Mouse (Mus musculus) v-Abl transformed pro-B cells (cell line): ENCODE data around the gene Helb.

Experiments
- in situ Hi-C, 2 experiments: fragments of 400-800 bp; cut with MboI; formaldehyde crosslinking; loops; one replicate each; pipeline ENCODE4 v1.15.1; 2025; ENCODE audit not compliant: unreplicated experiment in 2 of 2

Gene Helb

DNA sequence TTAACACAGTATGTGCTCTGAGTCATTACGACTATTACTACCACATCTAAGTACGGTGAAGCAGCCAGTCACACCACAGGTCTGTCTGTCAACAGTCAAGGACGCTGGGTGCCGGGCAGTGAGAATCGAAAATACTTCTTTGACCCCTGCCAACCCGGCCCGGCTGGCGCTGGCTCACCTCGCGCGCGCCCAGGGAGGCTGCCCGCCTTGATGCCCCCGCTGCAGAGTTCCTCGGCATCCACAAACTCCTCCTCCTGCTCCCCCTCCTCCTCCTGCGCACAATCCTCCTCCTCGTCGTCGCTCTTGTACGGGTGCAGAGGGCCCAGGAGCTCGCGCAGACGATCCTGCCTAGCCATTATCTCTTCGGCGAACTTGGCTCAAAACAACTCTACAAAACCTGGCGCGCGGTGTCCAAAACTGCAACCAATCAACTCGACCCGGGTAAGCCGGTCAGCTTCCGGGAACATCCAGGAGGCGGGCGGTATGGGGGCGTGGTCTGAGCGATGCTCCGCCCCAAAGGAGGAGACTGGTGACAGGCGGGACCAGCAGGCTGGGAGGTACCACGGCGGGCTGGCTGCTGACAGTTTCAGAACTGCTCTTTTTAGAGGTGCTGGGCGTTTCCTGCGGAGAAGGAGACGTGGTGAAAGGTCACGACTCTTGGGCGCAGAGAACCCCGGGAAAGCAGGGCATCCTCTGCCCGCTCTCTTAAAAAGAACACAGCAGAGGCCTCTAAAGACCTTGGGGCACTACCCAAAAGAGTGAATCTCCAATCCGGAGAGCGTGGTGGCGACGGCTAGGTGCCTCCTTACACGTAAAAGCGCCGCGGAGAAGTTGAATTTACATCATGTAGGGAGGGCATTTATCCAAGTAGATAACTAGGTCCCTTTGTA is at the start of gene Helb:
Helb (minus strand) TSS at position 481 of the 890 bp plus-strand sequence.
- in situ Hi-C loops: loop anchor here in 1 of 2 experiments (25.0 kb wide), 2 partner anchors 875 to 1950 kb away; partner anchors contain the start of gene Cand1

DNA sequence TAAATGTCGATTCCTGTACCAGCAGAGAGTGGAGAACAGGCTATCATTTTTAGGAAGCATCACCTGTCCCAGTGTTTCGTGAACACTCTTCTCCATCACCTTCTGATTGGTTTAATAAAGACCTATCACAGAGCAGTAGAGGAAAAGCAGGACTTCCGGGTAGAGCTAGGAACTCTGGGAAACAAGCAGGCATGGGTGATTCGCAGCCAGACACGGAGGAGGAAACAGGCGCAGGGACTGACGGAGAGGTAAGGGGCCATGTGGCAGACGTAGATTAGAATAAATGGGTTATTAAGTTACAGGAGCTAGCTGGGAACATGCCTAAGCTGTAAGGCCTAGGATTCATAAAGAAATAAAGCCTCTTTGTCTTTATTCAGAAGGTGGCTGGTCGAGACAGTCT is 47.7 kb upstream of the Helb start:
- in situ Hi-C loops: no loop called here

DNA sequence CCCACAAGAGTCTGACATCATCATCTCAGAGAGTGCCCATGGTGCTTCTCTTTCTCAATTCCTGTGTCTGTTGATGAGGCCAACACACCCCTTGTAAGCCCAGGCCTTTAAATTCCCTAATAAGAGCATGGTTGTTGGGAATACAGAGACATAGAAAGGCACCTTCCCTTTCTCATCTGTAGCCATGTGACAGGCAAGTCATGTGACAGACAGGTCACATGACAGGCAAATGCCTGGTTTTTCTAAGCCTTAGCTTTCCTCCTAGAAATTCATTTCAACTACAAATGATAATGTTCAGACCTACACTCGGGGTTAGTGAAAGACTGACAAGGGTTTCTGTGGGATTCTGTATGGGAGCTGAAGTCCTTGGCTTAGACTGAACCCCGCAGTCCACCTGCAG is 41.1 kb upstream of the Helb start:
- in situ Hi-C loops: no loop called here

DNA sequence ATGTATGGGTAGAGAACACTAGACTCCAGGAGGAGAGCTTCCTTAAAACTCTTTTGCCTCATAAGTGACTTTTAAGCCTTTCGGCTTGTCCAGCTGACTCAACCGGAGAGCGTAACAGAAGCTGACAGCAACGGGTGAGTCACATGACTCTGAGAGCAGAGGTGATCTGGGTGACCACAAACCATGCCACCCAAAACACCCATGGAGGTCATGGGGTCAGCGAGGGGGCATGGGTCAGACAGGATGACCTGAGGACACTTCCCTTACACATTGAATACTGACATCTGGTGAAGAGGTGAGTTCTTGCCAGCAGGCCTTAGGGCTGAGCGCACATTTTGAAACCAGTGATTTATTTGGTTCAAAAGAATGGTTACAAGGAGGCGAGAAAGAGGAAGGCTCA is 38.9 kb upstream of the Helb start:
- in situ Hi-C loops: no loop called here

DNA sequence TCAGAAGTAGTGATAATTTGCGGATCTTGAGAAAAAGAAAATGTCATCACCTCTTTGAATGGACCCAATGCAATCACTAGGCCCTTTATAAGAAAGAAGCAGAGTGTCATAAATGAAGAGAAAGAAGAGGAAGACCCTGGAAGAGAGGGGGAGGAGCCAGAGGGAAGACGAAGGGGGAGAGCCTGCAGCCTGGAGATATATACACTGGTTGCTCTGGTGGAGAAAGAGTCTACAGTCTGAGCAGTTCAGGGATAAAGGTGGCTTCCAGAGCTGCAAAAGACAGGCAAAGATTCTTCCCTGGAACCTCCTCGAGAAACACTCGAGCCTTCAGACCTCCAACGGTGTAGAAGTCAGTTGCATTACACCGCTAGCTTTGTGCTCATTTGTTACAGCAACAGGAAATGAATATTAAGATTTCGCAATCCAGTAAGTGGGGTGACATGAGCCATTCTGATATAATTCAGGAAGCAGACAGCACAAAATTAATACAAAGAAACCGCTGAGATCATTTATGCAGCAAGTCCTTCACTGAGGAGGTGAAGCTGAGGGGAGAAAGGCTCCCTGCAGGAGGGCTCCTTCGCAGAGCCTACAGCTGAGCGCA is 28.2 kb upstream of the Helb start:
- in situ Hi-C loops: loop anchor here in 1 of 2 experiments (25.0 kb wide), 1 partner anchor 1579 kb away; no protein-coding TSS in a partner anchor

DNA sequence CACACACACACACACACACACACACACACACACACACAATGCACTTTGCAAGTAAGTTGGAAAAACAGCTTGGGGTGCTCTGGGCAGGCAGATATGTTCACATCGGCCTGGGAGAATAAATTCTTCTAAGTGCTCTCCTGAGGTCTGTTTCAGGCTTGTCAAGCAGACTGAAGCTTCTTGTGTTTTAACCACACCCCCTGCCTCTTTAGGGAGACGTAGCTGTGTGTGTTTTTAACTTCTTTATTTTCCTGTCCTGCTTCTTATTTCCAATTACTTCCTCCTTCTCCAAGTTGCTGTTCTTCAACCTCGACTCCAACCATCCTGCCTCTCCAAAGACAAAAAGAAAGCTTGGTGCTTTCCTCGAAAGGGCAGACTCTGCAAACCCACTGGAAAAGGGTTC is 27.4 kb upstream of the Helb start:
- in situ Hi-C loops: loop anchor here in 1 of 2 experiments (25.0 kb wide), 1 partner anchor 1578 kb away; no protein-coding TSS in a partner anchor

DNA sequence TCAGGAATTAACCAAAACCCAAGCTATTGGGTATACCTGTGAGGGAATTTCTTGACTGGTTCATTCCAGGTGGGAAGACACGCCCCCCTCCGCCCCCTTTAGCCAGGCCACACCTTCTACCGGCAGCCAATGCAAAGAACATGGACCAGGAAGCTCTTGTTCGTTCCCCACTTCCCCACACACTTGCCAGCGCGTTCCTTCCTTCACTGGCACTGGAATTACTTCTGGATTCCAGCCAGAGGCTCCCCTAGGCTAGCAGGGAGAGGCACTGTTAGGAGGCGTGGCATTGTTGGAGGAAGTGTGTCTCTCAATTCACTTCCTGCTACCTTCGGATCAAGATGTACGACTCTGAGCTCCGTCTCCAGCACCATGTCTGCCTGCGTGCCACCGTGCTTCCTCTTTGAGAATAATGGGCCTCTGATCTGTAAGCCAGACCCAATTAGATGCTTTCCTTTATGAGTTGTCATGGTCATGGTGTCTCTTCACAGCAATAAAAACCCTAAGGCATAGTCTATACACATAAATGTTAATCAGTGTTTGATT is 23.3 kb upstream of the Helb start:
- in situ Hi-C loops: loop anchor here in 1 of 2 experiments (25.0 kb wide), 1 partner anchor 1574 kb away; no protein-coding TSS in a partner anchor

DNA sequence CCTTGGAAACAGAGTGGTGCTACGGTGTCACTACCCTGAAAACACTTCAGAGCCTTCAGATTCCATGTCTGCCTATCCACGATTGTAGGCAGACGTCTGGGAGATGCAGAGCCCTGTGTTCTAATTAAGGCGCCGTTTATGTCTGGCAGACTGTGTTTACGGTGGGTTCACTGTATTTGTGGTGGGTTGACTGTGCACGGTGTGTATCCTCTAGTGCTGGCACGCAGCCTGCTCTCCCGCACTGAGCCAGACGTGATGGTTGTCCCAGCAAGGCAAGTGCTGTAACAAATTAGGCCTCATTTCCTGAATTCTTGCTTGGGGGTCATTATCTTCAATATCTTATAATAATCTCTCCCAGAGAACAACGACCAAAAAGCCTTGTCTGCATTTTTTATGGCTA is 20.9 kb upstream of the Helb start:
- in situ Hi-C loops: loop anchor here in 1 of 2 experiments (25.0 kb wide), 1 partner anchor 1571 kb away; no protein-coding TSS in a partner anchor

DNA sequence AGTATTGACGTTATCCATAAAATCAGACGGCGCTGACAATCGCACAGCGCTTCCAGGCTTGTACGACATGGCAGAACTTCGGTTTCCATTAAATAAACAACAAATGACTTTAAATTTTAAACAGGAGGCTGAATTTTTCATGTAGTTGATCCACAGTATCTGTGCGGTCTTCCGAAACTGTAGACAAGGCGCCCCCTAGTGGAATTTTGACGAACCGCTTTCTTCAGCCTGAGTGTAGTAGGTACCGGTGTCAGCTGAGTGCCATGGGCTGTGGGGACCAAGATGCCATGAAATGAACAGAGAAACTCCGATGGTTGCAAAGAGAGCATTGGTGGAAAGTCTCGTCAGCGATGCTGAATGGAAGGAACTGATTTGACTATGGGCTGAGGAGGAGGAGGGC is 17.8 kb upstream of the Helb start:
- in situ Hi-C loops: loop anchor here in 1 of 2 experiments (25.0 kb wide), 1 partner anchor 1568 kb away; no protein-coding TSS in a partner anchor

DNA sequence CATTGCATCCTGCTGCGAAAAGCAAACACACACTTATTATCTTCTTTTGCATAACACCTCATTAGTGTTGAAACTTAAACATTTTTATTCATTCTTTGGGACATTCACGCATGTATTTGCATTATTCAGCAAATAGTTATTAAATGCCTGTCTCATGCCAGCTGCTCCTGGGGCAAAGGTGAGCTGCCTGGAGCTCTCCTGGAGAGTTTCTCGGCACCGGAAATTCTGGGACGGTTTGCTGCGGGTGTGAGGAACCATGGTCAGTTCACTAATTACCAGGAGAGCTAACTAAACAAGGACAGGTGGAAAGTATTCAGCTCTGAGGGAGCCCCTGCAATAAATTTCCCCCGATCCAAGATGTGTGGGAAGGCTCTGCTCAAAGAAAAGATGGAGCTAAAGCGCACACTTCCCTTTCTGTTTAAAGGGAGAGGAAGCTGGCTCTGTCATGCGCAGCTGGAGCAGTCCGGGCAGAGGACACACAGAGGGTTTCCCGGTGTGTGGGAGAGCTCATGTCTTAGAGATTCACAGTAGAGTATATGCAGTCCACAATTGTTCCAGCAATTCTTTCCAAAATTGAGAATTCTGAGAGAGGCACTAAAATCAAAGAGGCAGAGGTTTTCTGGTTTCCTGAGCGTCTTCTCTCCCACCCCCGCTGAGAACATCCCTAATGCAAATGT is 16.0 kb upstream of the Helb start:
- in situ Hi-C loops: loop anchor here (5.0 to 25.0 kb wide), 9 partner anchors 64 to 1984 kb away; partner anchors contain the start of genes Cand1 (in 1 of the 2) and Mdm1 (in 1 of the 2)

DNA sequence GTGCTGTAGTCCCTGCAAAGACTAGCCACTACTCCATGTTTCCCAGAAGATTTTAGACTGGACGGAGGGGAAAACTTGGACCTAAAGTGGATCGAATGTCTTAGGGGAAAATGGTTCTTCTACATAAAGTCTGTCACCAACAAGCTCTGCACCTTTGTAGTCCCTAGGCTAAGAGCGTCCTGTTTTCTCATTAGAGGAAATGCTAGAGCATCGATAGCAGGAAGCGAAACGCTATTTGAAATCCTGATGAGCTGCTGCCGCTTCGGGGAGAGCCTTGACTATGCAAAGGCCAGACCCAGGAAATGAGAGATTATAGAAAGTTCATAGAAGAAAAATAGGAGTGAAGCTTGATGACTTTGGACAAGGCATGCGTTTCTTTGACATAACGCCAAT is 12.7 kb upstream of the Helb start:
- in situ Hi-C loops: loop anchor here (5.0 to 25.0 kb wide), 9 partner anchors 61 to 1981 kb away; partner anchors contain the start of genes Cand1 (in 1 of the 2) and Mdm1 (in 1 of the 2)

DNA sequence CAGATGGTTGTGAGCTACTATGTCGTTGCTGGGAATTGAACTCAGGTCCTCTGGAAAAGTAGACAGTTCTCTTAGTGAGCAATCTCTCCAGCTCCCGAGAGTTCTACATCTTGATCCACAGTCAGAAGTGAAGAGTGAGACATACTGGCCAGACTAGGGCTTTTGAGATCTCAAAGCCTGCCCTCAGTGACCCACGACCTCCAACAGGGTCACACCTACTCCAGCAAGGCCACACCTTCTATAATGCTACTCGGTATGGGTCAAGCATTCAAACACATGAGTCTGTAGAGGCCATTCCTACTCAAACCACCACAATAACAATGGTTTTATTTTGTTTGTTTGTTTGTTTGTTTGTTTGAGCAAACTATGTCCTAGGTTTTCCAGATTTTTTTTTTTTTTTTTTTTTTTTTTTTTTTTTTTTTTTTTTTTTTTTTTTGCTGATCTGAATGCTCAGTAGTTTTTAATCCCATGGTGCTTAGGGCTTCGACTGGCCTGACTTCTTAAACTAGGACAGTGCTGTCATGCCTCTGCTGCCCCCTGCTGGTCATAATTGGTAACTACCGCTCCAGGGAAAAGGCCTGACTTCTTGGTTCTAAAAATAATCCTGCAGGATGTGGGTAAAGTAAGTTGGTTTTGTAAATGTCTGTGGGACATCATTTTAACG is 12.1 kb upstream of the Helb start:
- in situ Hi-C loops: loop anchor here (5.0 to 25.0 kb wide), 12 partner anchors 60 to 1980 kb away; partner anchors contain the start of genes Cand1 (in 2 of the 2) and Mdm1 (in 1 of the 2)

DNA sequence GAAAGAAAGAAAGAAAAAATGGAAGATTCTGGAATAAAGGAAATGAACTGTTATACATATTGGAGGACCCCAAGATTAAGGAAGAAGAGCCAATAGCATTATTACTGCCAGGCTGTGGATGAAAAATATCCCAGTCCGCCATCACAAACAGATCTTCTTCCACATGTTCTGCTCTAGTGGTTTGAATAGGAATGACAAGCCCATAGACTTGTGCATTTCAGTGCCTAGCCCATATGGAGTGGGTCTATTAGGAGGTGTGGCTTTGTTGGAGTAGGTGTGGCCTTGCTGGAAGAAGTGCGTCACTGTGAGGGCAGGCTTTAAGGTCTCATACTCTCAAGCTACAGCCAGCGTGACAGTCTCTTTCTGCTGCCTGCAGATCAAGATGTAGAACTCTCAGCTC is 10.9 kb upstream of the Helb start:
- in situ Hi-C loops: loop anchor here (5.0 to 25.0 kb wide), 9 partner anchors 59 to 1979 kb away; partner anchors contain the start of genes Cand1 (in 2 of the 2) and Mdm1 (in 1 of the 2)

DNA sequence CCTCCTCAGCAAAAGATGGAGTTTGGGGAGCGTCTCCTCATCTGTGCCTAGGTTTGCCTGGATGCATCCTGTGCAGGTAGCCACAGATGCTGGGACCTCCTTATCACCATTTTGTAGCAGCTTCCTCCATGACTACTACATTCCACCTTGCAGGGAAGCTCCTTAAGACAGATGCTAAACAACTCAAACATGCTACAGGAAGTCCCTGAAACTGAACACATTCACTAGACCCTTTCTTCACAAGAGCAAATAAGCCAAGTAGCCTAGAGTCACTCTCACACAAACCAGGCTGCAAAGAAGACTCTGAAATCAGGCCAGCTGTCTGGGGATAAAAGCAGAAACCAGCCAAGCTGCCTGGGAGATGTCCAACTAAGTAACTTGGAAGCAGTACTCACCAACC is 2.5 kb upstream of the Helb start:
- in situ Hi-C loops: loop anchor here in 1 of 2 experiments (25.0 kb wide), 2 partner anchors 878 to 1953 kb away; partner anchors contain the start of gene Cand1

DNA sequence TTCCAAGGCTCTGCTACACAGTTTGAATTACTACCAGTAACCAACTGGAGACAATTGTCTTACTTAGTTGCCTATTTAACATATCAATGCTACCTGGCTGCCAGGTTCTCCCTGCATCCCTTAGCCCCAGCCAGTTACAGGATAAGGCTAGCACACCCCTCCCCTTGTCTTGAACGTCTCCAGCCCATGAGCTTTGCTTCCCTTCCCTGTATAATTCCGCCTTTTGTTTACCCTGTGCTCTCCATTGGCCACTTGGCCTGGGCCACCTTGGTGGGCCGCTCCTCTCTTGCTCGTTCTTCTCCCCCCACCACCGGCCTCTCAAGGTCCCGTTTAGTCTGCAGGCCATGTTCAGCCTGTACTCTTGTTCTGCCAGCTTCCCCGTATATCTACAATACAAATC is 1.7 kb upstream of the Helb start:
- in situ Hi-C loops: loop anchor here in 1 of 2 experiments (25.0 kb wide), 2 partner anchors 877 to 1952 kb away; partner anchors contain the start of gene Cand1

DNA sequence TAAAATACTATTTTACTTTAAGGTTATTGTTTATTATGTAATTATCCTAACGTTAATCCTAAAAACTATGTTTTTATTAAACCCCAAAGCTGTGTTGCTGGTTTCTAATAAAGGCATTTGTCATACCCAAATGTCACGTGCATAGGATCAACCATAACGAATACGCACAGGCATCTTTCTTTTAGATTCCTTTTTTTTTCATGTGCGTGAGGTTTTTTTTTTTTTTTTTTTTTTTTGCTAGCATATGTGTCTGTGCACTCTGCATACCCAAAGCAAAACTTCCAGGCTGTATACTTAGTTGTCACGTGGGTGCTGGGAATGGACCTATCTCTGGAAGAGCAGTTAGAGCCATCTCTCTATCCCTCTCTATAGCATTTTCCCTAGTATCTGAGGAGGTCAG is 1.2 kb upstream of the Helb start:
- in situ Hi-C loops: loop anchor here in 1 of 2 experiments (25.0 kb wide), 2 partner anchors 877 to 1952 kb away; partner anchors contain the start of gene Cand1

DNA sequence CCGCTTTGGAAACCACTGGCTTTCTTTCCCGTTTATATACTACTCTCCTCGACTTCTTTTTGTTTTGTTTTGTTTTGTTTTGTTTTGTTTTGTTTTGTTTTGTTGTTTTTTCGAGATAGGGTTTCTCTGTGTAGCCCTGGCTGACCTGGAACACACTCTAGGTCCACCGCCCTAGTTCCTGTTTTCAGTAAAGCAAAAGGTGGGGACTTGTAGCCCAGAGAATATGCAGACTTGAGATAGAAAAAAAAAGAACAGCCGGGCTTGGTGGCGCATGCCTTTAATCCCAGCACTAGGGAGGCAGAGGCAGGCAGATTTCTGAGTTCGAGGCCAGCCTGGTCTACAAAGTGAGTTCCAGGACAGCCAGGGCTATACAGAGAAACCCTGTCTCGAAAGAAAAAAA is 695 bp upstream of the Helb start:
- in situ Hi-C loops: loop anchor here in 1 of 2 experiments (25.0 kb wide), 2 partner anchors 876 to 1951 kb away; partner anchors contain the start of gene Cand1

DNA sequence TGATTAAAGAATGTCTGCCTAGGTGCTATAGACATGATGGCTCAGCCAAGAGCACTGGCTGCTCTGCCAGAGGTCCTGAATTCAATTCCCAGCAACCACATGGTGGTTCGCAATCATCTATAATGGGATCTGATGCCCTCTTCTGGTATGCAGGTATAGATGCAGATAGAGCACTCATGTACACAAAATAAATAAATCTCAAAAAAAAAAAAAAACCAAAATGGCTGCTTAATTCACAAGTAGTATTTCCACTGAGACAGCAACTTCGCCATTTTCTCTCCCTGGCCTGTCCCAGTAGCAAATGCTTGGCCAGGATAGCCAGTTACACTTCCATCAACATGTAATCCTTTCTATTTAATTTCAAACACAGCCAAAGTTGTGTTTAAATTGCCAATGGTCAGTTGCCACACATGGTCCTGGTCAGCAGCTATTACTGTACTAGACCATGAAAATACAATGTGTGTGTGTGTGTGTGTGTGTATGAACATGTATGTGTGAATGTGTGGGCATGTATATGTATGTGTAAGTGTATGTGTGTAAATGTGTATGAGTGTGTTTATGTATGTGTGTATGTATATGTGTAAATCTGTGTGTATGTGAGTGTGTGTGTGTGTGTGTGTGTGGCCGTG is 982 bp downstream of the Helb start:
- in situ Hi-C loops: loop anchor here in 1 of 2 experiments (25.0 kb wide), 2 partner anchors 875 to 1950 kb away; partner anchors contain the start of gene Cand1
